Mouse (Mus musculus) stomach, embryonic 14.5 days (tissue): ENCODE measurements around the gene Tbc1d30. TPM values are rescaled to one million over a fixed set of nuclear protein-coding genes. Genes with fewer than 3 reads are reported as not detected.

Source experiments
- ATAC-seq: fragments of 200-750 bp; cut with Nextera tagmentation; 2 replicates; pipeline ENCODE4 v1.8.0; 2017; ENCODE audit warnings: low read depth, moderate TSS enrichment; ENCODE audit not compliant: insufficient number of reproducible peaks, insufficient read depth, low FRiP score
- H3K27ac ChIP-seq: fragments of 300-500 bp; sonication (generic); 2 replicates; pipeline ENCODE4 v1.5.1; 2014; ENCODE audit warnings: mild to moderate bottlenecking, low read length, moderate library complexity, mixed read lengths
- H3K27me3 ChIP-seq: fragments of 300-500 bp; sonication (generic); 2 replicates; pipeline ENCODE4 v1.6.1; 2014; ENCODE audit warnings: low read length, control low read depth, mixed read lengths; ENCODE audit not compliant: control insufficient read depth, insufficient read depth
- H3K36me3 ChIP-seq: fragments of 300-500 bp; sonication (generic); 2 replicates; pipeline ENCODE4 v1.6.1; 2014; ENCODE audit warnings: mild to moderate bottlenecking, control low read depth, low read length, moderate library complexity, mixed read lengths; ENCODE audit not compliant: control insufficient read depth, insufficient read depth
- H3K4me1 ChIP-seq: fragments of 300-500 bp; sonication (generic); 2 replicates; pipeline ENCODE4 v1.6.1; 2014; ENCODE audit warnings: low read length, control low read depth, mixed read lengths; ENCODE audit not compliant: control insufficient read depth, insufficient read depth
- H3K4me2 ChIP-seq: fragments of 300-500 bp; sonication (generic); replicated peaks from 2 replicates; pipeline ENCODE4 v1.6.1; 2014; ENCODE audit warnings: low read depth, low read length, control low read depth
- H3K4me3 ChIP-seq: fragments of 300-500 bp; sonication (generic); 2 replicates; pipeline ENCODE4 v1.5.1; 2014; ENCODE audit warnings: low read depth, low read length, control low read depth
- H3K9ac ChIP-seq: fragments of 300-500 bp; sonication (generic); replicated peaks from 2 replicates; pipeline ENCODE4 v1.6.1; 2014; ENCODE audit warnings: low read depth, mild to moderate bottlenecking, control low read depth, low read length, moderate library complexity, mixed read lengths
- H3K9me3 ChIP-seq: fragments of 300-500 bp; sonication (generic); 2 replicates; pipeline ENCODE4 v1.6.1; 2016; ENCODE audit warnings: low read depth, low read length, control low read depth; ENCODE audit not compliant: control insufficient read depth
- WGBS: fragments of 180-500 bp; shearing (Covaris S2); extraction: QIAGEN DNeasy Blood & Tissue Kit; methylation state at CpG from one replicate; pipeline ENCODE4 v1.1.7; 2014; 5-methylcytosine and 5-hydroxymethylcytosine counted together
- polyA plus RNA-seq: library from polyadenylated mRNA; unstranded; fragments of >200 nt; fragmentation: Nextera tagmentation; extraction: Ambion mirVana; gene quantifications from 2 replicates; pipeline ENCODE4 v1.2.1, GENCODE M21; 2014

Tbc1d30 gene
- polyA plus RNA-seq, 1 experiment from 2014 or later = 6.1 TPM

DNA sequence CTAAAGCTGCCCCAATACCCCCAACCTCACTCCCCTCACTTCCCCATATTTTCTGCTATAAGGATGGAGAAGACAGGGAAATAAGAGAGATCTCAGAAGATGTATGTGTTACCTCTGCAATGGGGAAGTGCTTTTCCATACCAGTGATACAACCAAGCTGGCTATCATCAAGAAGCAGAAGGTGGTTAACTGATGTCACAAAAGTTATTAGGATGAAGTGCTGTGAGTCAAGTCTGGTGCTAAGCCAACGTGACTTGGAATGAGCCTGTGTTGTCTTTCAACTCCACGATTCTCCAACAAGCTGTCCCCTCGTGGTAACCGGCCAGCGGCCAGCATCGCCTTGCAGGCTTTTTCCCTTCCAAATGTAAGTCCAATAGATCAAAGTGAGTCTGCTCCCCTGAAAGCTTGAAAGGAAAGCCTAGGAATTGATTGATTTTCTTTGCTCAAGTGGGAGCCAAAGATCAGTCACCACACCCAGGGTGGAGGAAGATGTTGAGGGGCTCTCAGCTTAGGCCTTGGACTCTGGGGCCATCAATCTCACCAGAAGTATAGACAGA lies 90.0 kb downstream of the Tbc1d30 start:
- Histone ChIP-seq H3K9ac (no peak overlapping the region), H3K4me1 (0 out of 2 replicates have a peak, but pooled peaks cover 4% of the 10 kb centered on the region), H3K4me2 (no peak overlapping the region), H3K9me3 (no peaks in the 10 kb centered on the region), H3K4me3 (no peak overlapping the region), H3K27me3 (no peaks in the 10 kb centered on the region), H3K27ac (no peak overlapping the region), H3K36me3 (no peaks in the 10 kb centered on the region)
- 42% methylated on average over 6 of the region's 6 CpGs for WGBS
- ATAC-seq = no peak

DNA sequence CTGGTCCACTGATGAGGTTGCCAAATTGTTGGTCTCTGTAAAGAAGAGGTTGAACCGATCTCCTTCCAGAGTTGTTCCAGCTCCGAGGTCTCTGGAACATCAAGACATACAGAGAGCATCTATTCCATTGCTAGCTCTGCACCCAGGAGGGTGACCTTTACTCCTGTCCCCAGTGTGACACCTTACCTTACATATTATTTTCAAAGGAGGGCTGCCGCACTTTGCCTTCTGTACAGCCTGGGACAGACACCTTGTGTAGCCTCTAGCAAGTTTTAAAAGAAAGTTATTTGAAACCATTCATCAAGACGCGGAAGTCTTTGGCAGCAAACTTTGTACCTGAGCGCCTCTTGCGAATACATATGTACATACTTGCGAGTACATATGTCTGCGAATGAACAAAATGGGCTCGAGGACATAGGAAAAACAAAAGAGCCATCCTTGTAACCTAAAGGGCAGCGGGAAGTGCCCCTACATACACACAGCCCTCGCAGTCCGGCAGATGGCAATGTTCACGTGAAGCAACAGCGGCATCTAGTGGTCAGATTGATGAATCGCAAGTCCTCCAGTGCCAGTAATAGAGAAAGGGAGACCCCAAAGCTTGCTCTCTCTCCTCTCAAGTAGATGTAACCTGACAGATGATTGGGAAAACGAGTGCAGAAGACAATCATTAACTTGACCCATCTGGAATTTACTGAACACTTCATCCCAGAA lies 94.8 kb downstream of the Tbc1d30 start:
- no peak; the same call in none of the 2 replicates for ATAC-seq
- Histone ChIP-seq H3K27me3 (no peaks in the 10 kb centered on the region), H3K4me1 (no peaks in the 10 kb centered on the region), H3K9me3 (no peaks in the 10 kb centered on the region), H3K4me3 (no peak overlapping the region), H3K9ac (no peak overlapping the region), H3K4me2 (no peak overlapping the region), H3K27ac (no peak overlapping the region), H3K36me3 (no peaks in the 10 kb centered on the region)
- 23% methylated on average over 17 of the region's 17 CpGs for WGBS

DNA sequence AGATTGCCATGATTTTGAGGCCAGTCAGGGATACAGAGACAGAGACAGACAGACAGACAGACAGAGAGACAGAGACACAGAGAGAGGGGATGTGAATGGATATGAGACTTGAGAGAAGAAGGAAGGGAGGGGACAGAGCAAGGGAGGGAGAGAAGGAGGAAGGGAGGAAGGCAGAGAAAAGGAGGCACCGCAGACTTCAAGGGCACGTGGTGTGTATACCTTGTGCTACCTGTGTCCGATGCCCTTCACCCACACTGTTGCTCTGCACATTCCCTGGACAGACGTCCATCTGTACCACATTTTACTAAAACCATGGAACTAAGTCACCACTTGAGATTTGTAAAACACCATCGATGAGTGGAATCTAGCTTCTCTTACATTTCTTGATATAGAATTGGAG lies 95.6 kb downstream of the Tbc1d30 start:
- Histone ChIP-seq H3K27me3 (no peaks in the 10 kb centered on the region), H3K27ac (no peak overlapping the region), H3K4me2 (no peak overlapping the region), H3K9me3 (no peaks in the 10 kb centered on the region), H3K9ac (no peak overlapping the region), H3K4me1 (no peaks in the 10 kb centered on the region), H3K36me3 (no peaks in the 10 kb centered on the region), H3K4me3 (no peak overlapping the region)
- WGBS = 98% methylated on average over 5 of the region's 5 CpGs
- ATAC-seq = no peak

DNA sequence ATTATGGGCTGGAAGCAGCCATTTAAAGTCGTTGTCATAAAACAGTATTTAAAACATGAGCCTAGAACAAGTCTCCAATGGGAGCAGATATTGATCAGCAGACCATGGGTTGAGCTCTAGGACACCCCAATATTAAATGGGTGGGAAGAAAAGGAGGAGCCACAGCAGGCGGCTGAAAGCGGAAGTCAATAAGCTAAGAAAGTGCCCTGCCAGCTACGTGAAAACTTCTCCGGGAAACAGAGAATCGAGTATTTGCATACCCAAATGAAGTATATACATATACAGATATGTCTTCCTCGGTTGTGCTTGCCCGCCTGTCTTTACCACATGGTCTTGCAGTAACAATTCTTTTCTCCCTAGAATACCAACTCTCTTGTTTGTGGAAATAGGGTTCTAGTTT lies 96.7 kb downstream of the Tbc1d30 start:
- H3K27ac ChIP-seq = no peak overlapping the region
- no peaks in the 10 kb centered on the region for H3K9me3 ChIP-seq
- no peaks in the 10 kb centered on the region for H3K4me1 ChIP-seq
- H3K27me3 ChIP-seq = no peaks in the 10 kb centered on the region
- H3K36me3 ChIP-seq = no peaks in the 10 kb centered on the region
- no peak for ATAC-seq
- WGBS = 80% methylated on average over 8 of the region's 8 CpGs
- H3K9ac ChIP-seq = no peak overlapping the region
- no peak overlapping the region for H3K4me2 ChIP-seq
- H3K4me3 ChIP-seq = no peak overlapping the region

DNA sequence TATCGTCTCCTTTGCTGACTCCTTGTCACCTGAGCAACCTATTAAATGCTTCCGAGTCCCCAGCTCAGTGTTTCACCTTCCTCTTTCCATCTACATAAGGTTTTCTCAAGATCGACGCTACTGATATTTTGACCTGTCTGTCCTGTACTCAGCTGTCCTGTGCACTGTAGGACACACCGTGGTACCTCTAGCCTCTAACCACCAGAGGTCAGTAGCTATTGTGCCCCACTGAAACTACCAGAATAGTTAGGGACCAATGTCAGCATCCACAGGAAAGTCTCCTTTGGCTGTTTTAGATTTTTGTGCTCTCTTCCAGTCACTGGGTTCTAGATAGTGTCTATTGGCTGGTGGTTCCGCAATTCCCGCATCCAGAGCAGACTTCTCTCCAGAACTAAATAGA lies 98.3 kb downstream of the Tbc1d30 start:
- WGBS = 70% methylated on average over 7 of the region's 7 CpGs
- H3K9ac ChIP-seq = no peak overlapping the region
- no peaks in the 10 kb centered on the region for H3K36me3 ChIP-seq
- no peaks in the 10 kb centered on the region for H3K27me3 ChIP-seq
- no peak overlapping the region for H3K4me2 ChIP-seq
- no peak for ATAC-seq
- no peaks in the 10 kb centered on the region for H3K9me3 ChIP-seq
- H3K4me3 ChIP-seq = no peak overlapping the region
- no peaks in the 10 kb centered on the region for H3K4me1 ChIP-seq
- H3K27ac ChIP-seq = no peak overlapping the region

DNA sequence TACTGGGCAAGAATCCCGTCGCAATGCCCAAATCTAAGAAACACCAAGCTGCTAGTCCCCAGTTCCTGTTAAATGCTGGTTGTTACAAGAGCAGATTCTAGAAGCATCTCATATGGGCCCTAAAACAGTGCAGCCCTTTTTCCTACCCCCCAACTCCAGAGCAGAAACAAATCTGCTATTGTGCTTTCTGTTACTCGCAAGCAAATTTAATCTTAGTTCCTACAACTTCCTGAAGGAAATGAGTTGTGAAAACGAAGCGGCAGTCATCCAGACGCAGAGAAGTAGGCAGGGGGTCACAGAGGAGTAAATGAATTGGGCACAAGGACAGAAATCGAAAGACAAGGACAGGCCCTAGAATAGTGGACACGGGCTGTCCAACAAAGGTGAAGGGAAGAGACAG lies 99.9 kb downstream of the Tbc1d30 start:
- H3K4me1 ChIP-seq = no peaks in the 10 kb centered on the region
- H3K9ac ChIP-seq = no peak overlapping the region
- H3K4me3 ChIP-seq = no peak overlapping the region
- no peaks in the 10 kb centered on the region for H3K27me3 ChIP-seq
- no peak overlapping the region for H3K4me2 ChIP-seq
- H3K9me3 ChIP-seq = no peaks in the 10 kb centered on the region
- WGBS = 71% methylated on average over 8 of the region's 8 CpGs
- ATAC-seq = no peak
- no peak overlapping the region for H3K27ac ChIP-seq
- no peaks in the 10 kb centered on the region for H3K36me3 ChIP-seq

DNA sequence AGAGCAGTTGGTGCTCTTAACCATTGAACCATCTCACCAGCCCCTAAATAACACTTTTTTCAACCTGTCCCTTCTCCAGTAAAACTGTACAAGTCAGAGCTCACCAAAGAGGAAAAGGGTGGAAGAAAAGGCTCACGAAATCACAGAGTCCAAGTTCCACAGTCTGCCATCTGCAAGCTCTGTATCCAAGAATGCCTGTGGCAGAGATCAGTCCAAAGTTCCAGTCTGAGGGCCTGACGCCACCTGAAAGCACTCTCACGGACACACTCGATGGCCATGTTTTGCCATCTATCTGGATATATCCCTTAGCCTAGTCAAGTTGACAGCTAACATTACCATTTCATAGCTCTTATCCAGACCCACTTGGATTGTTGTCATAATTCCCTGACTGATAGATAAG lies 101.3 kb downstream of the Tbc1d30 start:
- Histone ChIP-seq H3K4me3 (no peak overlapping the region), H3K27ac (no peak overlapping the region), H3K4me1 (no peaks in the 10 kb centered on the region), H3K27me3 (no peaks in the 10 kb centered on the region), H3K4me2 (no peak overlapping the region), H3K9ac (no peak overlapping the region), H3K36me3 (no peaks in the 10 kb centered on the region), H3K9me3 (no peaks in the 10 kb centered on the region)
- no peak for ATAC-seq
- WGBS = 86% methylated on average over 4 of the region's 4 CpGs

DNA sequence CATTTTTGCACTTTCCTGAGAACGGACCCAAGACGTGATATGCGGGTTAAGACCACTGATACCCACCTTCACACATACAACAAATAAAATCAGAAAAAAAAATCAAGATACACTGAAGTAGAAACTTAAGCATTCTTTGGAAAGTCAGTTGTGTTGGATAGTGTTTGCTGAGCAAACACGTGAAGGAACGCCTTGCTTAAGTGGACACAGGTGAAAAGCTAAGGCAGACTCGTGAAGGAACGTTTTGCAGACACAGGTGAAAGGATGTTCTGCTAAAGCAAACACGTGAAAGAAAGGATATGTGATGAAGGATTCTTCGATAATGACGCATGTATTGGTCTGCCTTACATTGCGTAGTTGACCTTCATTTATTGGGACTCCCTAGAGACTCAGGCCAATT lies 103.5 kb downstream of the Tbc1d30 start:
- H3K27ac ChIP-seq = no peak overlapping the region
- no peak for ATAC-seq
- WGBS = 80% methylated on average over 11 of the region's 11 CpGs

DNA sequence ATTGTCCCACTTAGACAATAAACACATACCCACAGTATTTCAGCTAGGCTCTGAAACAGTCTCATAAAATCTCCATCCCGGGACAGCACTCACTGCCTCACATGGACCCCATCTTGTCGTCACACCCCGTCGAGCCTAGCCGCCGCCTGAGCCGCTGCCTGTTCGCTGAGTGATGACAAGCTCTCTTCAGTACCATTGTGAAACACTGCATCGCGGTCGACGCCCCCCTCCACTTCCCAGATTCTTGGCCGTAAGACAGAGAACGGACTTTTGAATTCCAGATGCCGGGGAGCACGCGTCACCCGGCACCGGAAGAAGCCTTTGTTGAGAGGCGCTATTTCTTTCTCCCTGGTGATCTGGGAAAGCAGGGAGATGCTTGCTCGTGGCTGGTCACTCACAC lies 104.1 kb downstream of the Tbc1d30 start:
- no peak overlapping the region for H3K4me3 ChIP-seq
- peaks cover 8% of the 10 kb centered on the region; the same call in 1 of the 2 replicates for H3K4me1 ChIP-seq
- ATAC-seq = no peak
- H3K36me3 ChIP-seq = no peaks in the 10 kb centered on the region
- H3K27me3 ChIP-seq = no peaks in the 10 kb centered on the region
- H3K4me2 ChIP-seq = no peak overlapping the region
- H3K27ac ChIP-seq = no peak overlapping the region
- no peak overlapping the region for H3K9ac ChIP-seq
- 85% methylated on average over 21 of the region's 21 CpGs for WGBS
- no peaks in the 10 kb centered on the region for H3K9me3 ChIP-seq

More for the DNA sequence above, 103.5 kb downstream of the Tbc1d30 start:
- peaks cover 8% of the 10 kb centered on the region; the same call in 1 of the 2 replicates for H3K4me1 ChIP-seq
- no peaks in the 10 kb centered on the region for H3K27me3 ChIP-seq
- H3K9ac ChIP-seq = no peak overlapping the region
- H3K36me3 ChIP-seq = no peaks in the 10 kb centered on the region
- H3K9me3 ChIP-seq = no peaks in the 10 kb centered on the region
- no peak overlapping the region for H3K4me2 ChIP-seq
- H3K4me3 ChIP-seq = no peak overlapping the region
